Mouse (Mus musculus): ENCODE data around the gene Isg20l2. TPM values are rescaled to one million over a fixed set of nuclear protein-coding genes. Genes with fewer than 3 reads are reported as not detected.

Gene Isg20l2
- polyA plus RNA-seq, 1 experiment, result 19.4 TPM

DNA sequence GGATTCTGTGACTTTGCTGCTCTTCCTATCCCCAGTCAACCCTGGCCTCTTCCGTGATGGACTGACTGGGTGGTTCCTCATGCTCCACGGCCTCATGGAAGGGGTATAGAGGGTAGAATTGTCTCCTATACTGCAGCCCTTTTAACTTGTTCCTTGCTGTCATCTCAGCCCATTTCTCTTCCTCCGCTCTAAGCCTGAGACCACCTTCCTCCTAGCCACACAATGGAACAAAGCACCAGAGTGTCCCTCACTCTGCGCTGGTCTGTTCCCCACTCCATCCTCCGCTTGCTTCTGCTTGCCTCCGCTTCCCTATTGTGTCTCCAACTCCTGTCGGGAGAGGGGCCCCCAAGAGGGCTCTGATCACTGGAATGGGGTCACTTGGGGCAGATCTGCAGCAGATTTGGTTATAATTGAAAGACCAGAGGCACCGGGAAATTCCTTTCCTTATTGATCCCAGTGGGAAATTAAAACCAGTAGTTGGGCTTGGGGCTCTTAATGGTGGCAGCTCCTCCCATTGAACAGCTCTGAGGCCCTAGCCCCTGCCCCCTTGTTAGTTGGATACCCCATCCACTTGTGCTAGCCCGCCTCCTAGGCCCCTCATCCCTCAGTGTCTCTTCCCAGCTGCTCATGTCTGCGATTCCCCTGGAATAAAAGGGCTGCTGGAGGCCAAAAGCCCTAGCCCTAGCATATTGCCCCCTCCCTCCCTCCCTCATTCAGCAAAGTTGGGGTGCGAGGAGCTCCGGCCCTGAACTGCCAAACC, 15.8 kb downstream of the Isg20l2 start:
- Histone ChIP-seq H3K4me3 (no peak overlapping the region), H3K36me3 (ENCODE audit: control insufficient read depth, insufficient read depth) (peaks cover 11% of the 10 kb centered on the region), H3K4me2 (ENCODE audit: low read depth) (peak overlapping the region; percentile 38), H3ac (ENCODE audit: control insufficient read depth, insufficient read length) (no peak overlapping the region), H3K79me2 (ENCODE audit: control insufficient read depth, insufficient read depth) (no peaks in the 10 kb centered on the region), H3K27me3 (ENCODE audit: control insufficient read depth, insufficient read depth, insufficient read length) (no peaks in the 10 kb centered on the region)
- no peak for TF ChIP-seq MAX (IDR thresholded peaks at IDR 0.05; ENCODE audit: low read depth)
- no peak for TF ChIP-seq POLR2AphosphoS2 (IDR thresholded peaks at IDR 0.05; ENCODE audit: insufficient read length, low read depth)
- no peak for TF ChIP-seq E2F4 (IDR thresholded peaks at IDR 0.05; ENCODE audit: insufficient read depth)
- TF ChIP-seq SRF (IDR thresholded peaks at IDR 0.05; ENCODE audit: control insufficient read depth, insufficient read length, low read depth), result no peak
- no peak for TF ChIP-seq USF1 (IDR thresholded peaks at IDR 0.05; ENCODE audit: low read depth)
- TF ChIP-seq TCF3 (IDR thresholded peaks at IDR 0.05; ENCODE audit: insufficient read length, low read depth), result no peak
- no peak for TF ChIP-seq REST (IDR thresholded peaks at IDR 0.05; ENCODE audit: insufficient read depth, insufficient read length)
- TF ChIP-seq MYOD1 (IDR thresholded peaks at IDR 0.05; ENCODE audit: control insufficient read depth in 1 of 3, insufficient read length in 2 of 3, low read depth in 2 of 3), result no peak
- TF ChIP-seq MYOG (IDR thresholded peaks at IDR 0.05; ENCODE audit: control insufficient read depth in 1 of 3, insufficient read depth in 1 of 3, insufficient read length in 2 of 3, low read depth in 2 of 3), result no peak
- no peak for TF ChIP-seq POLR2A (IDR thresholded peaks at IDR 0.05; ENCODE audit: insufficient read length, low read depth)
- TF ChIP-seq CEBPB (IDR thresholded peaks at IDR 0.05; ENCODE audit: insufficient read depth, poor library complexity, severe bottlenecking), result no peak
- no peak for TF ChIP-seq TCF12 (IDR thresholded peaks at IDR 0.05; ENCODE audit: insufficient read depth, poor library complexity, severe bottlenecking)

- TF ChIP-seq E2F4 (IDR thresholded peaks at IDR 0.05; ENCODE audit: insufficient read depth) (no peak), POLR2AphosphoS2 (IDR thresholded peaks at IDR 0.05; ENCODE audit: insufficient read length, low read depth) (no peak), SRF (IDR thresholded peaks at IDR 0.05; ENCODE audit: control insufficient read depth, insufficient read length, low read depth) (no peak), TCF3 (IDR thresholded peaks at IDR 0.05; ENCODE audit: insufficient read length, low read depth) (no peak), CEBPB (IDR thresholded peaks at IDR 0.05; ENCODE audit: insufficient read depth, poor library complexity, severe bottlenecking) (no peak), USF1 (IDR thresholded peaks at IDR 0.05; ENCODE audit: low read depth) (no peak), REST (IDR thresholded peaks at IDR 0.05; ENCODE audit: insufficient read depth, insufficient read length) (no peak), MYOG (IDR thresholded peaks at IDR 0.05; ENCODE audit: control insufficient read depth in 1 of 3, insufficient read depth in 1 of 3, insufficient read length in 2 of 3, low read depth in 2 of 3) (no peak), POLR2A (IDR thresholded peaks at IDR 0.05; ENCODE audit: insufficient read length, low read depth) (no peak), TCF12 (IDR thresholded peaks at IDR 0.05; ENCODE audit: insufficient read depth, poor library complexity, severe bottlenecking) (no peak), MYOD1 (IDR thresholded peaks at IDR 0.05; ENCODE audit: control insufficient read depth in 1 of 3, insufficient read length in 2 of 3, low read depth in 2 of 3) (no peak), MAX (IDR thresholded peaks at IDR 0.05; ENCODE audit: low read depth) (no peak)
- H3K79me2 ChIP-seq (ENCODE audit: control insufficient read depth, insufficient read depth), result no peaks in the 10 kb centered on the region
- H3ac ChIP-seq (ENCODE audit: control insufficient read depth, insufficient read length), result no peak overlapping the region
- no peak overlapping the region for H3K4me3 ChIP-seq
- H3K4me2 ChIP-seq (ENCODE audit: low read depth), result peak overlapping the region; percentile 38
- H3K36me3 ChIP-seq (ENCODE audit: control insufficient read depth, insufficient read depth), result peaks cover 6% of the 10 kb centered on the region
- H3K27me3 ChIP-seq (ENCODE audit: control insufficient read depth, insufficient read depth, insufficient read length), result no peaks in the 10 kb centered on the region
Observed at GRCm38 (mm10) chr3:87946541-87946860, 16.4 kb downstream of the Isg20l2 start.

DNA sequence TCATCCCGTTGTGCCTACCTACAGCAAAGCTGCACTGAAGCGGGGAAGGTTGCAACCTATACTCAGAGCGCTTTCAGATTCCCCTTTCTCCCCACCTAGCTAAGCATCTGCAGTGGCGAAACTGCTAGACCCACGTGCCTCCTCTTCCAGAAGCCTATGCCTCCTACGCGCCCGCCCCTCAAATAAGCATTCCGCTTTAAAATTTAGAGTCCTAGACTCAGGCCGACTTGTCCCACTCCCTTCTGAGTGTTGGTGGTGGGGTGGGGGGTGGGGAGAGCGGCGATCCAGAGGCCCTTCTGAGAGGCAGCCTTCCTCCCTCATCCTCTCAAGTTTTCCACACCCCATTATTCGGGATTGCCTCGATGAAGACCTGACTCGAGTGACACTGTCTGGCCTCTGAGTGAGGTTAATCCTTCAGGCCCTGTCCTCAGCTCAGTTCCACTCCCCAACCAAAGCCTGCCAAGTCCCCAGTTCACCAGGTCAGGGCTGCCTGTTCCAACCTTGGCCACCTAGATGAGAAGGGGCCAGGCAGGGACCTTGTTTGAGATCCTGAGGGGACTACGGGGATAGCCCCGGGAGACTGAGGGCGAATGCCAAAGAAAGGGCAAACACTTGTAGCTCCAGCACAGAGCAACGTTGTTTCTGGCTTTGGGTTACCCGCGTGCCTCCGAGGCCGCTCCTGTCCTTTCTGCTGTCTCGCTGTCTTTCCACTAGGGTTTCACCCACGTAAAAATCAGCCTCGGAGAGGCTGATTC, 17.1 kb downstream of the Isg20l2 start:
- Histone ChIP-seq H3K36me3 (ENCODE audit: control insufficient read depth, insufficient read depth) (no peaks in the 10 kb centered on the region), H3K27me3 (ENCODE audit: control insufficient read depth, insufficient read depth, insufficient read length) (no peaks in the 10 kb centered on the region), H3ac (ENCODE audit: control insufficient read depth, insufficient read length) (no peak overlapping the region), H3K79me2 (ENCODE audit: control insufficient read depth, insufficient read depth) (no peaks in the 10 kb centered on the region), H3K4me2 (ENCODE audit: low read depth) (no peak overlapping the region), H3K4me3 (no peak overlapping the region)
- TF ChIP-seq MYOD1 (IDR thresholded peaks at IDR 0.05; ENCODE audit: control insufficient read depth in 1 of 3, insufficient read length in 2 of 3, low read depth in 2 of 3), result no peak
- TF ChIP-seq MAX (IDR thresholded peaks at IDR 0.05; ENCODE audit: low read depth), result no peak
- TF ChIP-seq MYOG (IDR thresholded peaks at IDR 0.05; ENCODE audit: control insufficient read depth in 1 of 3, insufficient read depth in 1 of 3, insufficient read length in 2 of 3, low read depth in 2 of 3), result no peak
- TF ChIP-seq POLR2AphosphoS2 (IDR thresholded peaks at IDR 0.05; ENCODE audit: insufficient read length, low read depth), result no peak

GRCm38 (mm10) chr3:87947811-87948199, 17.7 kb downstream of the Isg20l2 start:
- H3K79me2 ChIP-seq (ENCODE audit: control insufficient read depth, insufficient read depth), result no peaks in the 10 kb centered on the region
- no peaks in the 10 kb centered on the region for H3K36me3 ChIP-seq (ENCODE audit: control insufficient read depth, insufficient read depth)
- peak overlapping the region; percentile 25 for H3K4me3 ChIP-seq
- TF ChIP-seq TCF12 (IDR thresholded peaks at IDR 0.05; ENCODE audit: insufficient read depth, poor library complexity, severe bottlenecking), result no peak
- no peak for TF ChIP-seq SRF (IDR thresholded peaks at IDR 0.05; ENCODE audit: control insufficient read depth, insufficient read length, low read depth)
- TF ChIP-seq MYOD1 (IDR thresholded peaks at IDR 0.05; ENCODE audit: control insufficient read depth in 1 of 3, insufficient read length in 2 of 3, low read depth in 2 of 3), result no peak
- TF ChIP-seq USF1 (IDR thresholded peaks at IDR 0.05; ENCODE audit: low read depth), result no peak
- no peak for TF ChIP-seq MAX (IDR thresholded peaks at IDR 0.05; ENCODE audit: low read depth)
- TF ChIP-seq CEBPB (IDR thresholded peaks at IDR 0.05; ENCODE audit: insufficient read depth, poor library complexity, severe bottlenecking), result no peak
- TF ChIP-seq POLR2A (IDR thresholded peaks at IDR 0.05; ENCODE audit: insufficient read length, low read depth), result no peak
- no peak for TF ChIP-seq MYOG (IDR thresholded peaks at IDR 0.05; ENCODE audit: control insufficient read depth in 1 of 3, insufficient read depth in 1 of 3, insufficient read length in 2 of 3, low read depth in 2 of 3)
- TF ChIP-seq TCF3 (IDR thresholded peaks at IDR 0.05; ENCODE audit: insufficient read length, low read depth), result no peak
- no peak for TF ChIP-seq POLR2AphosphoS2 (IDR thresholded peaks at IDR 0.05; ENCODE audit: insufficient read length, low read depth)
- TF ChIP-seq E2F4 (IDR thresholded peaks at IDR 0.05; ENCODE audit: insufficient read depth), result no peak
- TF ChIP-seq REST (IDR thresholded peaks at IDR 0.05; ENCODE audit: insufficient read depth, insufficient read length), result no peak
- H3ac ChIP-seq (ENCODE audit: control insufficient read depth, insufficient read length), result no peak overlapping the region
- H3K27me3 ChIP-seq (ENCODE audit: control insufficient read depth, insufficient read depth, insufficient read length), result no peaks in the 10 kb centered on the region
- peak overlapping the region; percentile 21 for H3K4me2 ChIP-seq (ENCODE audit: low read depth)
